ENCODE assay signal across 11 mouse cellular contexts in genomic region chr10:11197341-11197740, GRCm38 (mm10). TPM values are rescaled to one million over a fixed set of nuclear protein-coding genes. Genes with fewer than 3 reads are reported as not detected.
DNase-seq lines count a peak whose midpoint lies in the region; ATAC-seq lines count a peak whose summit lies in the region.
"Had no signal": no experiment of that assay in that cellular context is flagged by ENCODE, and none has a peak within 500 bp of the region (broad histone marks: within the 10 kb centered on the region; RNA-seq: fewer than 3 reads in every experiment).

No protein-coding gene starts in this region.

- DNase-seq in cerebellum, postnatal 36 days = no peak
- peak; percentile 38 for DNase-seq in gastrocnemius, adult 18-20 months (ENCODE audit: low spot score)
- no peak for DNase-seq in gastrocnemius, adult 8-10 months (ENCODE audit: low spot score in 2 of 2)
- peak; percentile 23 for DNase-seq in right cerebral cortex, adult 18-20 months
- DNase-seq in right cerebral cortex, postnatal 14 days = no peak
- peak; percentile 10 for DNase-seq in skeletal muscle tissue, adult 2 months (ENCODE audit: low read depth, low spot score)
- DNase-seq in spleen, adult 12 weeks (ENCODE audit: low spot score) = no peak
- DNase-seq: kidney, adult 11 months; liver, embryonic 13.5 days; right cerebral cortex, postnatal 25 days had no signal

- peak; percentile 82 for ATAC-seq in cerebellum, adult (ENCODE audit: insufficient number of reproducible peaks, low FRiP score, low TSS enrichment)

RNA-seq across cellular contexts. Expression of gene Shprh, which starts 48.1 kb away (rescaled TPM):
- 1 to 10 TPM; 7.1 to 8.5 TPM for total RNA-seq in gastrocnemius, adult 18-20 months (2021)
- total RNA-seq in gastrocnemius, adult 8-10 months (2022) = 1 to 10 TPM; 6.7 to 9.5 (median 7.9) TPM

Comparison
In these comparisons a context has a peak if more than half of its experiments do, and no peak if none do; other contexts are left out.
1. DNase-seq: peak in gastrocnemius, adult 18-20 months (single experiment), right cerebral cortex, adult 18-20 months (single experiment) and skeletal muscle tissue, adult 2 months (single experiment); none in cerebellum, postnatal 36 days (0 of 2), gastrocnemius, adult 8-10 months (0 of 2), right cerebral cortex, postnatal 14 days (single experiment) and spleen, adult 12 weeks (single experiment).